In genomic region chr4:126434094-126434493, GRCm38 (mm10) we compare ENCODE assay signal across 16 mouse cellular contexts.
"Had no signal": no experiment of that assay in that cellular context is flagged by ENCODE, and none has a peak within 500 bp of the region (broad histone marks: within the 10 kb centered on the region; RNA-seq: fewer than 3 reads in every experiment).

No protein-coding gene starts in this region.

- H3K27me3 ChIP-seq: neural tube, embryonic 13.5 days; neural tube, embryonic 15.5 days; stomach, embryonic 15.5 days had no signal

- H3K4me2 ChIP-seq: neural tube, embryonic 13.5 days; neural tube, embryonic 15.5 days; stomach, embryonic 15.5 days had no signal

- H3K9ac ChIP-seq: neural tube, embryonic 13.5 days; neural tube, embryonic 15.5 days; stomach, embryonic 15.5 days had no signal

- H3K4me1 ChIP-seq: stomach, embryonic 15.5 days had no signal

- H3K4me3 ChIP-seq: neural tube, embryonic 13.5 days; neural tube, embryonic 15.5 days; stomach, embryonic 15.5 days had no signal

- DNase-seq: retina, postnatal 1 day; right cerebral cortex, adult 18-20 months; right cerebral cortex, postnatal 14 days; right cerebral cortex, postnatal 25 days; right cerebral cortex, postnatal 4 days; spleen, adult 18-20 months; thymus, adult 18-20 months; thymus, adult 2 months; thymus, postnatal 14 days; thymus, postnatal 25 days; thymus, postnatal 36 days; thymus, postnatal 4 days had no signal

- H3K27ac ChIP-seq: neural tube, embryonic 13.5 days; neural tube, embryonic 15.5 days; stomach, embryonic 15.5 days; stomach, postnatal 0 days had no signal

- H3K9me3 ChIP-seq: neural tube, embryonic 13.5 days; neural tube, embryonic 15.5 days; stomach, embryonic 15.5 days had no signal
